Mouse (Mus musculus) G1E (cell line): ENCODE measurements around the gene Adora1.

Source experiments
- CTCF ChIP-seq: IDR thresholded peaks from 2 replicates; pipeline ENCODE4 v1.5.1; 2012; ENCODE audit warnings: low read depth, low read length, inconsistent platforms, mixed read lengths
- GATA1 ChIP-seq: IDR thresholded peaks from 2 replicates; pipeline ENCODE4 v1.6.1; 2012; ENCODE audit warnings: borderline replicate concordance, low read length, inconsistent platforms, mixed read lengths
- POLR2AphosphoS5 ChIP-seq: IDR thresholded peaks from 2 replicates; pipeline ENCODE4 v1.6.1; 2012; ENCODE audit warnings: low read depth, low read length, inconsistent platforms; ENCODE audit not compliant: insufficient replicate concordance

DNA sequence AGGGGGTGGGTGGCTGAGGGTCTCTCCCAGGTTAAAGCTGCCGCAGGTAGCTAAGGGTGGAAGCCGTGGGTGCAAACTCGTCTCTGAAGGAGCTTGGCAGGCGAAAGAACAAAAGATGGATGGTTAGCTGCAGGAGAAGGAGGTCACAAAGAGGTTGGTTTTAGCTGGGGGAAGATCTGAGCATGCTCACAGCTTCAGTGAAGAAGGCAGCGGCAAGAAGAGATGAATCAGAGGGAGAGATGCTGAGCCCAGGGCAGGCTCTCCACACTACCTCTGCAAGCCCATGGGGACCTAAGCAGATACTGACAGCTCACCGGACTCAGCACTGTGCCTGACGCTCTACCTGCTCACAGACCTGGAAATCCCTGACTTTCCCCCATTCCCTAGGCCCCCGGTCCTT is 6.1 kb upstream of the Adora1 start:
- TF ChIP-seq CTCF, result no peak
- TF ChIP-seq GATA1, result no peak
- no peak for TF ChIP-seq POLR2AphosphoS5
